Mouse (Mus musculus) ES-E14 (cell line): ENCODE measurements around the gene Snrpd2.

Source experiments
- CHD2 ChIP-seq: IDR thresholded peaks from 2 replicates; pipeline ENCODE4 v1.6.1; 2014; ENCODE audit warnings: mild to moderate bottlenecking, low read depth, low read length, inconsistent platforms
- HCFC1 ChIP-seq: IDR thresholded peaks from 2 replicates; pipeline ENCODE4 v1.6.1; 2012; ENCODE audit warnings: low read length, inconsistent platforms, borderline replicate concordance; ENCODE audit not compliant: insufficient read depth
- MAFK ChIP-seq: IDR thresholded peaks from 2 replicates; pipeline ENCODE4 v1.6.1; 2014; ENCODE audit warnings: mild to moderate bottlenecking, low read depth, low read length, inconsistent platforms; ENCODE audit not compliant: insufficient read depth
- ZC3H11A ChIP-seq: IDR thresholded peaks from 2 replicates; pipeline ENCODE4 v1.6.1; 2012; ENCODE audit warnings: low read depth, mild to moderate bottlenecking, inconsistent platforms, low read length, borderline replicate concordance
- ZNF384 ChIP-seq: IDR thresholded peaks from 2 replicates; pipeline ENCODE4 v1.6.1; 2012; ENCODE audit warnings: low read depth, low read length, inconsistent platforms

DNA sequence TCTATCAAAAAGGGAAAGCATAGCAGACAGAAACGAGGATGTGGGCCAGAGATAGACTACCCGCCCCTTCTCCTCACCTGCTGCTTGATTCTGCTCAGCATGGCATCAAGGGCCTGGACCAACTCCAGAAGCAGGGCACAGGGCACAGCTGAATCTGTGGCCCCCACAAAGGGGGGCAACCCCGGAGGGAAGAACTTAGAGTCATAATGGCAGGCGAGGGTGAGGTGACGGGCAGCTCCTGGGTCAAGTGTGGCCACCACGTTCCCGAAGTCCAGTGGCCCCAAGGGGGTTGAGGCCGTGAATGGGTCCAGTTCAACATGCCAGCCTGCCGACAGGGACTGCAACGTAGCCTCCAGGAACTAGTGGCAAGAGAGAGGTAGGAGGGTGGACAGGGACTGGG lies 2.7 kb upstream of the Snrpd2 start:
- no peak for TF ChIP-seq ZC3H11A
- no peak for TF ChIP-seq MAFK
- TF ChIP-seq ZNF384: no peak
- TF ChIP-seq CHD2: no peak
- TF ChIP-seq HCFC1: no peak
